Mouse (Mus musculus) CH12.LX (cell line): ENCODE data around the gene Sec31b. TPM values are rescaled to one million over a fixed set of nuclear protein-coding genes. Genes with fewer than 3 reads are reported as not detected.

Source experiments
- DNase-seq: peaks from one replicate; pipeline ENCODE4 v3.0.0-alpha.2; 2013; ENCODE audit errors: extremely low read depth
- H3K27ac ChIP-seq: 2 replicates; pipeline ENCODE4 v1.5.1; 2012; ENCODE audit warnings: low read depth, mild to moderate bottlenecking, control low read depth, moderate library complexity; ENCODE audit not compliant: insufficient read depth
- H3K27me3 ChIP-seq: replicated peaks from 2 replicates; pipeline ENCODE3; 2012; ENCODE audit warnings: inconsistent platforms
- H3K36me3 ChIP-seq, 2 experiments: replicated peaks in 1 of 2; 2 replicates each; pipeline versions ENCODE3 to v1.6.1; 2012; ENCODE audit warnings: inconsistent platforms in 1 of 2, low read length in 1 of 2, mild to moderate bottlenecking in 1 of 2, mixed read lengths in 1 of 2, moderate library complexity in 1 of 2; ENCODE audit not compliant: control insufficient read depth in 1 of 2, insufficient read depth in 1 of 2
- H3K4me1 ChIP-seq, 2 experiments: 2 replicates each; pipeline ENCODE4 v1.6.1; 2012; ENCODE audit warnings: inconsistent platforms in 1 of 2, moderate library complexity in 1 of 2; ENCODE audit not compliant: insufficient read depth in 2 of 2, control insufficient read depth in 1 of 2
- H3K4me2 ChIP-seq: 2 replicates; pipeline ENCODE4 v1.6.1; 2012; ENCODE audit warnings: low read depth, mild to moderate bottlenecking, control low read depth; ENCODE audit not compliant: poor library complexity, insufficient read depth, severe bottlenecking
- H3K4me3 ChIP-seq, 3 experiments: fragments of 150-350 bp in 1 of 3; sonication (generic) in 1 of 3; replicated peaks in 1 of 3; 2 replicates each; pipeline versions ENCODE3 to v1.5.1; 2011 to 2012; ENCODE audit warnings: low read depth in 2 of 3, low read length in 2 of 3, mild to moderate bottlenecking in 2 of 3, moderate library complexity in 2 of 3, control low read depth in 1 of 3, improper control_type of control experiment in 1 of 3, inconsistent platforms in 1 of 3, mixed read lengths in 1 of 3; ENCODE audit not compliant: poor library complexity in 1 of 3
- H3K79me2 ChIP-seq: replicated peaks from 2 replicates; pipeline ENCODE4 v1.6.1; 2012; ENCODE audit warnings: mild to moderate bottlenecking, moderate library complexity; ENCODE audit not compliant: control insufficient read depth, poor library complexity, insufficient read depth, severe bottlenecking; ENCODE audit errors: extremely low read depth
- H3K9ac ChIP-seq: 2 replicates; pipeline ENCODE4 v1.6.1; 2012; ENCODE audit warnings: low read depth, mild to moderate bottlenecking, control low read depth, moderate library complexity; ENCODE audit not compliant: insufficient read depth
- H3K9me3 ChIP-seq: replicated peaks from 2 replicates; pipeline ENCODE3; 2012; ENCODE audit warnings: low read length, inconsistent platforms, mixed read lengths
- CHD1 ChIP-seq: IDR thresholded peaks from 2 replicates; pipeline ENCODE4 v1.6.1; 2012; ENCODE audit warnings: low read depth, low read length, improper control_type of control experiment, inconsistent platforms
- CTCF ChIP-seq, 2 experiments: IDR thresholded peaks in 1 of 2; conservative IDR thresholded peaks in 1 of 2; 2 replicates each; pipeline ENCODE4 v1.5.1; 2011 to 2012; ENCODE audit warnings: low read depth in 2 of 2, low read length in 2 of 2, improper control_type of control experiment in 1 of 2, inconsistent platforms in 1 of 2, mild to moderate bottlenecking in 1 of 2, moderate library complexity in 1 of 2
- ETS1 ChIP-seq: conservative IDR thresholded peaks from 2 replicates; pipeline ENCODE4 v1.6.1; 2012; ENCODE audit warnings: low read depth, mild to moderate bottlenecking, inconsistent platforms, low read length, improper control_type of control experiment, moderate library complexity
- GABPA ChIP-seq: IDR thresholded peaks from 2 replicates; pipeline ENCODE4 v1.6.1; 2012; ENCODE audit warnings: low read depth, low read length, improper control_type of control experiment, inconsistent platforms; ENCODE audit not compliant: insufficient replicate concordance
- HCFC1 ChIP-seq: IDR thresholded peaks from 2 replicates; pipeline ENCODE4 v1.6.1; 2012; ENCODE audit warnings: low read depth, mild to moderate bottlenecking, inconsistent platforms, low read length, improper control_type of control experiment
- JUN ChIP-seq: IDR thresholded peaks from 2 replicates; pipeline ENCODE4 v1.6.1; 2011; ENCODE audit warnings: low read depth, mild to moderate bottlenecking, low read length, improper control_type of control experiment, moderate library complexity; ENCODE audit not compliant: insufficient read depth
- JUND ChIP-seq: conservative IDR thresholded peaks from 2 replicates; pipeline ENCODE4 v1.6.1; 2011; ENCODE audit warnings: low read depth, low read length, improper control_type of control experiment
- KAT2A ChIP-seq: IDR thresholded peaks from 2 replicates; pipeline ENCODE4 v1.6.1; 2012; ENCODE audit warnings: low read length, improper control_type of control experiment, inconsistent platforms; ENCODE audit not compliant: insufficient replicate concordance
- MAFK ChIP-seq: IDR thresholded peaks from 2 replicates; pipeline ENCODE4 v1.6.1; 2011; ENCODE audit warnings: low read length, improper control_type of control experiment; ENCODE audit not compliant: insufficient replicate concordance
- MAX ChIP-seq: IDR thresholded peaks from 2 replicates; pipeline ENCODE4 v1.6.1; 2011; ENCODE audit warnings: low read length, improper control_type of control experiment
- MYC ChIP-seq: IDR thresholded peaks from 2 replicates; pipeline ENCODE4 v1.6.1; 2011; ENCODE audit warnings: low read depth, mild to moderate bottlenecking, improper control_type of control experiment, low read length
- NRF1 ChIP-seq: IDR thresholded peaks from 2 replicates; pipeline ENCODE4 v1.6.1; 2014; ENCODE audit warnings: low read depth, mild to moderate bottlenecking, inconsistent platforms, low read length, improper control_type of control experiment, moderate library complexity
- POLR2A ChIP-seq: IDR thresholded peaks from 2 replicates; pipeline ENCODE4 v1.6.1; 2011; ENCODE audit warnings: low read depth, mild to moderate bottlenecking, improper control_type of control experiment, low read length
- POLR2AphosphoS2 ChIP-seq: IDR thresholded peaks from 2 replicates; pipeline ENCODE4 v1.6.1; 2011; ENCODE audit warnings: low read depth, low read length, improper control_type of control experiment
- RAD21 ChIP-seq: IDR thresholded peaks from 2 replicates; pipeline ENCODE4 v1.6.1; 2011; ENCODE audit warnings: low read depth, mild to moderate bottlenecking, low read length, improper control_type of control experiment, moderate library complexity
- RCOR1 ChIP-seq: conservative IDR thresholded peaks from 2 replicates; pipeline ENCODE4 v1.6.1; 2012; ENCODE audit warnings: low read depth, mild to moderate bottlenecking, inconsistent platforms, low read length, improper control_type of control experiment
- SIN3A ChIP-seq: IDR thresholded peaks from 2 replicates; pipeline ENCODE4 v1.6.1; 2012; ENCODE audit warnings: low read length, improper control_type of control experiment, inconsistent platforms
- SMC3 ChIP-seq: IDR thresholded peaks from 2 replicates; pipeline ENCODE4 v1.6.1; 2011; ENCODE audit warnings: low read depth, low read length, improper control_type of control experiment
- TCF12 ChIP-seq: IDR thresholded peaks from 2 replicates; pipeline ENCODE4 v1.6.1; 2014; ENCODE audit warnings: low read depth, mild to moderate bottlenecking, inconsistent platforms, low read length, improper control_type of control experiment
- UBTF ChIP-seq: IDR thresholded peaks from 2 replicates; pipeline ENCODE4 v1.6.1; 2012; ENCODE audit warnings: low read depth, mild to moderate bottlenecking, inconsistent platforms, low read length, improper control_type of control experiment, moderate library complexity
- USF1 ChIP-seq: IDR thresholded peaks from 2 replicates; pipeline ENCODE4 v1.6.1; 2014; ENCODE audit warnings: low read depth, mild to moderate bottlenecking, inconsistent platforms, low read length, improper control_type of control experiment
- ZKSCAN1 ChIP-seq: IDR thresholded peaks from 2 replicates; pipeline ENCODE4 v1.6.1; 2012; ENCODE audit warnings: low read depth, inconsistent platforms, low read length, improper control_type of control experiment, borderline replicate concordance
- ZNF384 ChIP-seq: IDR thresholded peaks from 2 replicates; pipeline ENCODE4 v1.6.1; 2012; ENCODE audit warnings: low read depth, low read length, improper control_type of control experiment, inconsistent platforms
- dilution Hi-C: fragments of 300-500 bp; cut with MboI; formaldehyde crosslinking; loops from 2 replicates; pipeline ENCODE4 v1.14.3; 2020; ENCODE audit warnings: low sequenced_read_pairs; ENCODE audit not compliant: extremely low pct_unique_long_range_greater_than_20kb, extremely low pct_ligation_motif_present
- in situ Hi-C: fragments of 300-500 bp; cut with MboI; formaldehyde crosslinking; loops from 3 replicates; pipeline ENCODE4 v1.14.3; 2019; ENCODE audit warnings: low sequenced_read_pairs, low pct_ligation_motif_present, low pct_unique_long_range_greater_than_20kb, mixed read lengths
- polyA plus RNA-seq: library from polyadenylated mRNA; unstranded; fragments of >175 nt; gene quantifications from 2 replicates; pipeline ENCODE4 v1.2.1, GENCODE M21; 2012; ENCODE audit warnings: low read depth; ENCODE audit not compliant: insufficient read length
- total RNA-seq, 2 experiments: library from RNA; depleted of rRNA; stranded (reverse); fragments of 300-350 nt in 1 of 2; fragments of >200 nt in 1 of 2; gene quantifications; 2 replicates each; pipeline ENCODE4 v1.2.3; 2012 to 2014

The Sec31b gene
- total and polyA plus RNA-seq, 3 experiments: 0.17 to 1.1 (median 0.19) TPM

DNA sequence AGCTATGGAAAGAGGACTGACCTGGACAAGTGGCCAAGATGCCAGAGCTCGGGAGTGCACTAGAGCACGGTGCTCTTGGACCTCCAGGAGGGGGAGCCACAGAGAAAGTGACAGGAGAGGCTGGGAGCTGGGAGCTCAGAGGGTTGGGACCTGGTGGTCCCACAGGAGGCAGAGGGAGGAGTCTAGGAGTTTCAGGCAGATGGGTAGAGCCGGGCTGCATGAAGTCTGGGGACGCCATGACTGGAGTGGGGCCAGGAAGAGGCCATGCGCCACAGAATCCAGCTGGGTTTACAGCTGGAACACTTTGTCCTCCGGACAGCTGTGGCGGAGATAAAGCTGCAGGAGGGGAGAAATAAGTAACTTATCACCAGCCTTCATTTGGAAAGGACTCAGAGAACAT lies 26.5 kb downstream of the Sec31b start:
- H3K9me3 ChIP-seq: no peaks in the 10 kb centered on the region
- H3K4me3 ChIP-seq: no peak overlapping the region
- H3K27ac ChIP-seq: no peak overlapping the region
- in situ Hi-C loops: no loop called here
- DNase-seq: no peak
- no peak overlapping the region for H3K4me2 ChIP-seq
- no peaks in the 10 kb centered on the region for H3K4me1 ChIP-seq
- no peaks in the 10 kb centered on the region for H3K79me2 ChIP-seq
- no peak for TF ChIP-seq UBTF
- TF ChIP-seq SMC3: peak; percentile 17; the same call in 1 of the 2 replicates
- peak in 1 of 2 experiments; percentile 32; a peak in 2 of 4 replicates for TF ChIP-seq CTCF (conservative IDR thresholded peaks at IDR 0.05 in 1 of 2, IDR thresholded peaks at IDR 0.05 in 1 of 2; ENCODE audit: low read depth in 2 of 2, low read length in 2 of 2)
- H3K27me3 ChIP-seq: no peaks in the 10 kb centered on the region
- dilution Hi-C loops: no loop called here
- H3K36me3 ChIP-seq: peaks cover 0 to 4% of the 10 kb centered on the region in 2 experiments
- H3K9ac ChIP-seq: no peak overlapping the region

DNA sequence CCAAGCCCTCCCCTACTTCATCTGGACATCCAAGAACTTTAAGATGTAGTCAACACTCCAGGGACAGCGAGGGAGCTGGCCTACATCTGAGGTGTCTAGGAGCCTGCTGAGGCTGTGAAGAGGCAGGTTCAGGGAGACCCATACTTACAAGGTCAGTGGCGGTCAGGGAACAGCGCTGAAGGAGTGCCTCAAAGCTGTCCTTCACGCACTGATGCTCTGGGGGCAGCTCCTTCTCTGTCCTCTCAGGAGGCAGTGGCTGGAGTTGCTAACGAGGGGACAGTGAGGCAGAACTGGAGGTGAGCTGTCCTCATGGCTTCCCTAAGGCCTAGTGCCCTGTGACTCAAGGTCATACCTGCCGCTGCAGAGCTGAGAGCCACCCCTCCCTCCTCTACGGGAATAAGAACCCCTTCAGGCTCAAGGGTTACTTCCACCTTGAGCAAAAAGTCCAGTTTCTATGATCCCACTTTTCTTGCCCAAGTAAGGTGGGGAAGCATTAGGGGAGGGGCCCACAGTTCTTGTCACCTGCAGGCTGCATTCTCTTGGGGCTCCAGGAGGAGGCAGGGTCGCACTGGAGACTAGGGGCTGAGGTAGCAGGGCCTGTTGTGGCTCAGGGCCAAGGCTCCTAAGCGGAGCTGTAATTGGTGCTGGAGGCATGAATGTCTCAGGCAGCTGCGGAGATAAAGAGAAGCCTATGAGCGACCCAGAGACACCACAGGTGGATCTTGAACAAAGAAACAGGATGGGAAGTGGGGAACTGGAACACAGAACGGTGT lies 27.5 kb downstream of the Sec31b start:
- Histone ChIP-seq H3K27ac (no peak overlapping the region), H3K79me2 (no peaks in the 10 kb centered on the region), H3K36me3 (peaks cover 0 to 2% of the 10 kb centered on the region in 2 experiments), H3K9me3 (no peaks in the 10 kb centered on the region), H3K4me2 (no peak overlapping the region), H3K27me3 (no peaks in the 10 kb centered on the region), H3K4me3 (no peak overlapping the region), H3K4me1 (no peaks in the 10 kb centered on the region), H3K9ac (no peak overlapping the region)
- dilution Hi-C loops: no loop called here
- DNase-seq: no peak
- in situ Hi-C loops: no loop called here
- TF ChIP-seq CTCF (conservative IDR thresholded peaks at IDR 0.05 in 1 of 2, IDR thresholded peaks at IDR 0.05 in 1 of 2; ENCODE audit: low read depth in 2 of 2, low read length in 2 of 2) (peak in 1 of 2 experiments; percentile 60; a peak in 2 of 4 replicates), RAD21 (peak; percentile 48), ZKSCAN1 (no peak), KAT2A (no peak), SMC3 (peak; percentile 36)

DNA sequence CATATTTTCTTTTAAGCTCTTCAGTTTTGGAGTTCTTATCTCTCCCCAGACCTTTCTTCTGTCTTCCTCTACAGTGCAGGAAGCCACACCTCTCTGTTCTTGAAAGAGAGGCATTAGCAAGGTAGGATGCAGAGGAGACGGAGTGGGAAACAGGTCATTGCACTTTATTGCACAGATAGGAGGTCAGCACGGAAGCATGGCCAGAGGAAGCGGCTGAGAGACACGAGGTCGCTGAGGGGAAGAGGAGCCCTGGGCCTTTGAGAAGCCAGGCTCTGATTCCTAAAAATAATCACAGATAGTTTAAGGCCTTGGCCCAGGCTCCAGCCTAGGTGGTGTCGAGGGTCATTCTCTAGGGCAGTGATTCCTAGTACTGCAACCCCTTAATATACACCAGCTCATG lies 29.9 kb downstream of the Sec31b start:
- Histone ChIP-seq H3K27me3 (no peaks in the 10 kb centered on the region), H3K4me3 (no peak overlapping the region), H3K4me1 (peaks cover 0 to 1% of the 10 kb centered on the region in 2 experiments; a peak in 2 of 4 replicates), H3K9me3 (peaks cover 6% of the 10 kb centered on the region), H3K9ac (no peak overlapping the region), H3K4me2 (no peak overlapping the region), H3K79me2 (no peaks in the 10 kb centered on the region), H3K36me3 (peaks cover 0 to 2% of the 10 kb centered on the region in 2 experiments), H3K27ac (no peak overlapping the region)
- in situ Hi-C loops (no loop called here), dilution Hi-C loops (no loop called here)
- TF ChIP-seq USF1: no peak
- TF ChIP-seq JUND: no peak
- TF ChIP-seq ZNF384: no peak
- TF ChIP-seq KAT2A: no peak
- no peak for TF ChIP-seq ETS1
- no peak for TF ChIP-seq POLR2A
- TF ChIP-seq JUN: no peak
- TF ChIP-seq MAFK: no peak
- no peak for TF ChIP-seq CHD1
- TF ChIP-seq ZKSCAN1: no peak
- TF ChIP-seq POLR2AphosphoS2: no peak
- TF ChIP-seq TCF12: no peak
- no peak for TF ChIP-seq GABPA
- TF ChIP-seq MYC: no peak
- no peak for TF ChIP-seq HCFC1
- no peak for TF ChIP-seq RCOR1
- TF ChIP-seq SIN3A: no peak
- no peak for TF ChIP-seq MAX
- TF ChIP-seq RAD21: no peak
- TF ChIP-seq NRF1: no peak
- DNase-seq: no peak
